Mouse (Mus musculus): Measurements from ENCODE around the gene H2-Eb1. TPM values are rescaled to one million over a fixed set of nuclear protein-coding genes. Genes with fewer than 3 reads are reported as not detected.

The H2-Eb1 gene
- polyA plus RNA-seq, 1 experiment = not detected

DNA sequence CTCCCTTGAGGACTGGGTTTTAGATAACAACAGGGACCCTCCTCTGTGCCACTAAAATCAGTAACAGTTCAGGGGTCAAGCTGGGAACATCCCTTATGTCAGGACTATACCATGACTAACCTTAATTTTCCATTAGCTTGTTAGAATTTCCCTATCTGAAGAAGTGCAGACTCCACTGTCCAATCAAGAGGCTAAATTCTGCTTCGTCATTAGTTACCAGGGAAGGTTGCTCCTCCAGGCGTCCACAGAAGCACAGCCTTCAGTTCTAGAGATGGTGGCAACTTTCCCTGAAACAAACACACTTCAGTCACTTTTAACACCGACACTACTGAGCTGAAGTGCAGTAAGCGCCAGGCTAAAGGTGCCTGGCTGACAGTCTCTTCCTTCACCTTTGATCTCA lies 916 bp upstream of the H2-Eb1 start:
- no peaks in the 10 kb centered on the region for H3K79me2 ChIP-seq (ENCODE audit: control insufficient read depth, insufficient read depth)
- H3K36me3 ChIP-seq (ENCODE audit: control insufficient read depth, insufficient read depth) = no peaks in the 10 kb centered on the region
- no peak overlapping the region for H3ac ChIP-seq (ENCODE audit: control insufficient read depth, insufficient read length)
- H3K4me2 ChIP-seq (ENCODE audit: low read depth) = no peak overlapping the region
- TF ChIP-seq CEBPB (IDR thresholded peaks at IDR 0.05; ENCODE audit: insufficient read depth, poor library complexity, severe bottlenecking) (no peak), E2F4 (IDR thresholded peaks at IDR 0.05; ENCODE audit: insufficient read depth) (no peak), MYOG (IDR thresholded peaks at IDR 0.05; ENCODE audit: control insufficient read depth in 1 of 3, insufficient read depth in 1 of 3, insufficient read length in 2 of 3, low read depth in 2 of 3) (no peak), POLR2AphosphoS2 (IDR thresholded peaks at IDR 0.05; ENCODE audit: insufficient read length, low read depth) (no peak)
- peaks cover 1% of the 10 kb centered on the region for H3K27me3 ChIP-seq (ENCODE audit: control insufficient read depth, insufficient read depth, insufficient read length)
- no peak overlapping the region for H3K4me3 ChIP-seq

DNA sequence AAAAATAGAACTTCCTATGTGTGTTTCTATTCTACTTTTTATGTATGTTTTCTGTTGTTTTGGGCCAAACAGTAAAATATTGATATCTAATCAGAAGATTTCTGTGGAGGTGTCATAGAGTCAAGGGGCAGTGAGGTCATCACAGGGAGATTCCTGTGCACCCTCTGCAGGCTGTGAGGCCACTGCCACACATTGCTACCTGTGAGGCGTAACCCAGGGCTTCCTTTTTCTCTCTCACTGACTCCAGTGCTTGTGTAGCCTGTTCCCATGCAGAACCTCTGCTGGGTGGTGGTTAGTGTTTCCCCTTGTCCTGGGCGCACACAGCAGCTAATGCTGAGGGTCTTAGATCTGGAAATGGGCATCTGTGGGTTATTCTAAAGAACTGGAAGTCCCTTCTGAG lies 740 bp downstream of the H2-Eb1 start:
- Histone ChIP-seq H3ac (ENCODE audit: control insufficient read depth, insufficient read length) (no peak overlapping the region), H3K27me3 (ENCODE audit: control insufficient read depth, insufficient read depth, insufficient read length) (peaks cover 6% of the 10 kb centered on the region), H3K4me3 (no peak overlapping the region), H3K79me2 (ENCODE audit: control insufficient read depth, insufficient read depth) (no peaks in the 10 kb centered on the region), H3K36me3 (ENCODE audit: control insufficient read depth, insufficient read depth) (no peaks in the 10 kb centered on the region), H3K4me2 (ENCODE audit: low read depth) (no peak overlapping the region)
- TF ChIP-seq E2F4 (IDR thresholded peaks at IDR 0.05; ENCODE audit: insufficient read depth) = no peak

DNA sequence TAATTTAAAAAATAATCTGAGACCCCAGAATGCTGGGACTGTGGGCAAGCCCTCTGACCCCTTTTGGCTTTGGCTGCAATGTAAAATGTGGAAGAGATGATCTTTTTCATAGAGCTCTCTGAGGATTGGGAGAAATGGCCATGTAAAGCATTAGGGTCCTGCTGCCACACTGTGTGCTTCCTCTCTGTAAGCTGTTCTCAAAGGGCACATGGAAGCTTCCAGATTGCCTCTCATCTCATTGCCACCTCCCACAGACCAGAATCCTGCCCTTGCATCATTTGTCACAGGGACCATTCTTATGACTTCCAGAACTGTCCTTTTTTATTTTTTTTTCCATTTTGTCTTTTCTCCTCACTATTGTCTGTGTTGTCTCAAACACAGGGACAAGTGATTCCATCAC lies 1.5 kb downstream of the H2-Eb1 start:
- Histone ChIP-seq H3K4me2 (ENCODE audit: low read depth) (no peak overlapping the region), H3K36me3 (ENCODE audit: control insufficient read depth, insufficient read depth) (no peaks in the 10 kb centered on the region), H3K4me3 (no peak overlapping the region), H3K79me2 (ENCODE audit: control insufficient read depth, insufficient read depth) (no peaks in the 10 kb centered on the region), H3K27me3 (ENCODE audit: control insufficient read depth, insufficient read depth, insufficient read length) (peaks cover 10% of the 10 kb centered on the region), H3ac (ENCODE audit: control insufficient read depth, insufficient read length) (no peak overlapping the region)
- no peak for TF ChIP-seq E2F4 (IDR thresholded peaks at IDR 0.05; ENCODE audit: insufficient read depth)
- TF ChIP-seq REST (IDR thresholded peaks at IDR 0.05; ENCODE audit: insufficient read depth, insufficient read length) = no peak
- TF ChIP-seq POLR2A (IDR thresholded peaks at IDR 0.05; ENCODE audit: insufficient read length, low read depth) = no peak
- no peak for TF ChIP-seq TCF3 (IDR thresholded peaks at IDR 0.05; ENCODE audit: insufficient read length, low read depth)
- no peak for TF ChIP-seq CEBPB (IDR thresholded peaks at IDR 0.05; ENCODE audit: insufficient read depth, poor library complexity, severe bottlenecking)
- no peak for TF ChIP-seq MYOG (IDR thresholded peaks at IDR 0.05; ENCODE audit: control insufficient read depth in 1 of 3, insufficient read depth in 1 of 3, insufficient read length in 2 of 3, low read depth in 2 of 3)
- TF ChIP-seq POLR2AphosphoS2 (IDR thresholded peaks at IDR 0.05; ENCODE audit: insufficient read length, low read depth) = no peak
- no peak for TF ChIP-seq MAX (IDR thresholded peaks at IDR 0.05; ENCODE audit: low read depth)
- no peak for TF ChIP-seq SRF (IDR thresholded peaks at IDR 0.05; ENCODE audit: control insufficient read depth, insufficient read length, low read depth)
- no peak for TF ChIP-seq USF1 (IDR thresholded peaks at IDR 0.05; ENCODE audit: low read depth)
- TF ChIP-seq TCF12 (IDR thresholded peaks at IDR 0.05; ENCODE audit: insufficient read depth, poor library complexity, severe bottlenecking) = no peak

DNA sequence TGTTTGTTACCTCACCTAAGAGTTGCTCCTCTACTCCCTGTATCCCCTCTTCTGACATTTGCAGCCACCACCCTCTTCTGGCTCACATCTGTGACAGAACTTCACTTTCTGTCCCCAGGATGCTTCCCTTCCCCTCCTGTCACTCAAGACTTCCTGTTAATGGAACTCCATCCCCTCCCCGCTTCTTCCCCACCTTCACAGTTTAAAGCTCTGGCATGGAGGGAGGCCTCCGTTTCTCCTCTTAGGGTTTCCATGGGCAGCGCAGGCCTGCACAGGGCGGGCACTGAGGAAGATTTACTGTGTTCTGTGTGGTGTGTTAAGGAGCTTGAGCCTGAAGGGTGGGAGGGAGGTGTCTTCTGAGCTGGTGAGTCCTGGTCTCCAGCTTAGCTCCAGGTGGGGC lies 2.5 kb downstream of the H2-Eb1 start:
- no peak overlapping the region for H3K4me3 ChIP-seq
- H3K79me2 ChIP-seq (ENCODE audit: control insufficient read depth, insufficient read depth) = no peaks in the 10 kb centered on the region
- no peak for TF ChIP-seq SRF (IDR thresholded peaks at IDR 0.05; ENCODE audit: control insufficient read depth, insufficient read length, low read depth)
- TF ChIP-seq POLR2AphosphoS2 (IDR thresholded peaks at IDR 0.05; ENCODE audit: insufficient read length, low read depth) = no peak
- TF ChIP-seq POLR2A (IDR thresholded peaks at IDR 0.05; ENCODE audit: insufficient read length, low read depth) = no peak
- TF ChIP-seq MAX (IDR thresholded peaks at IDR 0.05; ENCODE audit: low read depth) = no peak
- no peak for TF ChIP-seq USF1 (IDR thresholded peaks at IDR 0.05; ENCODE audit: low read depth)
- no peak for TF ChIP-seq MYOG (IDR thresholded peaks at IDR 0.05; ENCODE audit: control insufficient read depth in 1 of 3, insufficient read depth in 1 of 3, insufficient read length in 2 of 3, low read depth in 2 of 3)
- no peak for TF ChIP-seq REST (IDR thresholded peaks at IDR 0.05; ENCODE audit: insufficient read depth, insufficient read length)
- no peak for TF ChIP-seq TCF12 (IDR thresholded peaks at IDR 0.05; ENCODE audit: insufficient read depth, poor library complexity, severe bottlenecking)
- TF ChIP-seq E2F4 (IDR thresholded peaks at IDR 0.05; ENCODE audit: insufficient read depth) = no peak
- TF ChIP-seq MYOD1 (IDR thresholded peaks at IDR 0.05; ENCODE audit: control insufficient read depth in 1 of 3, insufficient read length in 2 of 3, low read depth in 2 of 3) = no peak
- TF ChIP-seq CEBPB (IDR thresholded peaks at IDR 0.05; ENCODE audit: insufficient read depth, poor library complexity, severe bottlenecking) = no peak
- no peak for TF ChIP-seq TCF3 (IDR thresholded peaks at IDR 0.05; ENCODE audit: insufficient read length, low read depth)
- no peak overlapping the region for H3ac ChIP-seq (ENCODE audit: control insufficient read depth, insufficient read length)
- peaks cover 12% of the 10 kb centered on the region for H3K27me3 ChIP-seq (ENCODE audit: control insufficient read depth, insufficient read depth, insufficient read length)
- no peaks in the 10 kb centered on the region for H3K36me3 ChIP-seq (ENCODE audit: control insufficient read depth, insufficient read depth)
- H3K4me2 ChIP-seq (ENCODE audit: low read depth) = no peak overlapping the region

DNA sequence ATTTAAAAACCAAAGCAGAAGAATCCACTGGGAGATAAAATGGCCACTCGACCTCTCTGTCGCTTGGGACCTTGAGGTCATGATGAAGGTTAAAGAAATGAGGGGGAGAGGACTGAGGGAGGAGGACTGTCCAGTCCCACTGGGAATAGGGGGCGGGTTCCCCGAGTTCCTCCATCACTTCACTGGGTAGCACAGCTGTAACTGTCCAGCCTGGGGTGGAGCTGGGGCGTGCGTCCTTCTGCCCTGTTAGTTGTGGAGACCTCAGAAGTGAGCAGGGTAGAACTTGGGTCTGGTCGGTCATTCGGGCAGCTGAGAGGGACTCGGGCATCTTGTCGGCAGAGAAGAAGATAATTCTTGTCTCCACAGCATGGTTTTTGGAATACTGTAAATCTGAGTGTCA lies 3.6 kb downstream of the H2-Eb1 start:
- H3K4me2 ChIP-seq (ENCODE audit: low read depth) = no peak overlapping the region
- no peaks in the 10 kb centered on the region for H3K79me2 ChIP-seq (ENCODE audit: control insufficient read depth, insufficient read depth)
- no peaks in the 10 kb centered on the region for H3K36me3 ChIP-seq (ENCODE audit: control insufficient read depth, insufficient read depth)
- no peak for TF ChIP-seq E2F4 (IDR thresholded peaks at IDR 0.05; ENCODE audit: insufficient read depth)
- TF ChIP-seq SRF (IDR thresholded peaks at IDR 0.05; ENCODE audit: control insufficient read depth, insufficient read length, low read depth) = no peak
- no peak for TF ChIP-seq CEBPB (IDR thresholded peaks at IDR 0.05; ENCODE audit: insufficient read depth, poor library complexity, severe bottlenecking)
- TF ChIP-seq MAX (IDR thresholded peaks at IDR 0.05; ENCODE audit: low read depth) = no peak
- no peak for TF ChIP-seq TCF3 (IDR thresholded peaks at IDR 0.05; ENCODE audit: insufficient read length, low read depth)
- no peak for TF ChIP-seq MYOG (IDR thresholded peaks at IDR 0.05; ENCODE audit: control insufficient read depth in 1 of 3, insufficient read depth in 1 of 3, insufficient read length in 2 of 3, low read depth in 2 of 3)
- no peak for TF ChIP-seq TCF12 (IDR thresholded peaks at IDR 0.05; ENCODE audit: insufficient read depth, poor library complexity, severe bottlenecking)
- TF ChIP-seq POLR2A (IDR thresholded peaks at IDR 0.05; ENCODE audit: insufficient read length, low read depth) = no peak
- TF ChIP-seq USF1 (IDR thresholded peaks at IDR 0.05; ENCODE audit: low read depth) = no peak
- TF ChIP-seq MYOD1 (IDR thresholded peaks at IDR 0.05; ENCODE audit: control insufficient read depth in 1 of 3, insufficient read length in 2 of 3, low read depth in 2 of 3) = no peak
- TF ChIP-seq POLR2AphosphoS2 (IDR thresholded peaks at IDR 0.05; ENCODE audit: insufficient read length, low read depth) = no peak
- TF ChIP-seq REST (IDR thresholded peaks at IDR 0.05; ENCODE audit: insufficient read depth, insufficient read length) = no peak
- no peak overlapping the region for H3K4me3 ChIP-seq
- peaks cover 18% of the 10 kb centered on the region for H3K27me3 ChIP-seq (ENCODE audit: control insufficient read depth, insufficient read depth, insufficient read length)
- H3ac ChIP-seq (ENCODE audit: control insufficient read depth, insufficient read length) = no peak overlapping the region

Measured in myocyte (in vitro differentiated cells).